Mouse (Mus musculus) limb, embryonic 12.5 days (tissue): ENCODE measurements around the gene Cdc42. TPM values are rescaled to one million over a fixed set of nuclear protein-coding genes. Genes with fewer than 3 reads are reported as not detected.

Source experiments
- ATAC-seq: fragments of 200-750 bp; cut with Nextera tagmentation; 2 replicates; pipeline ENCODE4 v1.8.0; 2017; ENCODE audit warnings: low read depth, moderate TSS enrichment; ENCODE audit not compliant: insufficient number of reproducible peaks, insufficient read depth, low FRiP score, low TSS enrichment
- H3K27ac ChIP-seq: fragments of 300-500 bp; sonication (generic); 2 replicates; pipeline ENCODE4 v1.5.1; 2016; ENCODE audit warnings: mild to moderate bottlenecking, moderate library complexity
- H3K27me3 ChIP-seq: fragments of 300-500 bp; sonication (generic); 2 replicates; pipeline ENCODE4 v1.6.1; 2016; ENCODE audit warnings: mild to moderate bottlenecking, moderate library complexity
- H3K36me3 ChIP-seq: fragments of 300-500 bp; sonication (generic); 2 replicates; pipeline ENCODE4 v1.6.1; 2016; ENCODE audit warnings: mild to moderate bottlenecking, moderate library complexity
- H3K4me1 ChIP-seq: fragments of 300-500 bp; sonication (generic); replicated peaks from 2 replicates; pipeline ENCODE4 v1.6.1; 2016
- H3K4me2 ChIP-seq: fragments of 300-500 bp; sonication (generic); 2 replicates; pipeline ENCODE4 v1.6.1; 2016; ENCODE audit warnings: mild to moderate bottlenecking, moderate library complexity
- H3K4me3 ChIP-seq: fragments of 300-500 bp; sonication (generic); replicated peaks from 2 replicates; pipeline ENCODE4 v1.5.1; 2016; ENCODE audit warnings: mild to moderate bottlenecking
- H3K9ac ChIP-seq: fragments of 300-500 bp; sonication (generic); replicated peaks from 2 replicates; pipeline ENCODE4 v1.6.1; 2016; ENCODE audit warnings: mild to moderate bottlenecking, moderate library complexity
- H3K9me3 ChIP-seq: fragments of 300-500 bp; sonication (generic); 2 replicates; pipeline ENCODE4 v1.6.1; 2016; ENCODE audit warnings: mild to moderate bottlenecking, moderate library complexity
- WGBS: fragments of 180-500 bp; shearing (Covaris S2); methylation state at CpG from one replicate; pipeline ENCODE4 v1.1.7; 2016; 5-methylcytosine and 5-hydroxymethylcytosine counted together
- polyA plus RNA-seq: library from polyadenylated mRNA; unstranded; fragments of >200 nt; fragmentation: Nextera tagmentation; extraction: Ambion mirVana; gene quantifications from 2 replicates; pipeline ENCODE4 v1.2.1, GENCODE M21; 2016

Gene Cdc42
- polyA plus RNA-seq, 1 experiment from 2014 or later = 589 TPM

- Histone ChIP-seq H3K27me3 (peaks cover 92% of the 10 kb centered on the region), H3K9ac (no peak overlapping the region), H3K27ac (no peak overlapping the region), H3K4me1 (peaks cover 21% of the 10 kb centered on the region), H3K4me2 (no peak overlapping the region), H3K36me3 (no peaks in the 10 kb centered on the region), H3K4me3 (no peak overlapping the region), H3K9me3 (no peaks in the 10 kb centered on the region)
- 87% methylated on average over 3 of the region's 3 CpGs for WGBS
- no peak for ATAC-seq
These were observed 76.2 kb downstream of the Cdc42 start for GRCm38 (mm10) chr4:137281273-137281672.

DNA sequence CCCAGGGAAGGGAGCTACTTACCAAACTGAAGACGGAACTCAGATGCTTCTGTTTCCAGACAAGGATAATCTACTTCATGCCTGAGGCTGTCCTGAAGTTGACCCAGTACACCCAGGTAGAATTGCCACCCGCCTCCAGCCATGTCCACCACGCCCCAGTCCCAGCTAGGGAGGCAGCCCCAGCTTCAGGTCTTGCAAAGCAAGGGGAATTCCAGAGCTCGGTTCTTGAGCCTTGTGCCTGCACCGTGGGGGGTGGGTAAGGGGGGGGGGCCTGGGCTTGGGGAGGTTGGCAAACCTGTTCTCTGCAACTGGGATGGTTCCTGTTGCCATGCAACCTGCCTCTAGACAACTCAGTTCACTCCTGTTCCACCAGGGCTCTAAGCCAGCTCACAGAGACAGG is 78.2 kb downstream of the Cdc42 start:
- Histone ChIP-seq H3K36me3 (no peaks in the 10 kb centered on the region), H3K9me3 (no peaks in the 10 kb centered on the region), H3K4me2 (0 out of 2 replicates have a peak overlapping the region, but pooled peaks have one; percentile 13), H3K9ac (no peak overlapping the region), H3K27ac (no peak overlapping the region), H3K4me3 (0 out of 2 replicates have a peak overlapping the region, but pooled peaks have one; percentile 11), H3K27me3 (peaks cover 97% of the 10 kb centered on the region), H3K4me1 (peaks cover 18% of the 10 kb centered on the region)
- 16% methylated on average over 5 of the region's 5 CpGs for WGBS
- no peak for ATAC-seq

DNA sequence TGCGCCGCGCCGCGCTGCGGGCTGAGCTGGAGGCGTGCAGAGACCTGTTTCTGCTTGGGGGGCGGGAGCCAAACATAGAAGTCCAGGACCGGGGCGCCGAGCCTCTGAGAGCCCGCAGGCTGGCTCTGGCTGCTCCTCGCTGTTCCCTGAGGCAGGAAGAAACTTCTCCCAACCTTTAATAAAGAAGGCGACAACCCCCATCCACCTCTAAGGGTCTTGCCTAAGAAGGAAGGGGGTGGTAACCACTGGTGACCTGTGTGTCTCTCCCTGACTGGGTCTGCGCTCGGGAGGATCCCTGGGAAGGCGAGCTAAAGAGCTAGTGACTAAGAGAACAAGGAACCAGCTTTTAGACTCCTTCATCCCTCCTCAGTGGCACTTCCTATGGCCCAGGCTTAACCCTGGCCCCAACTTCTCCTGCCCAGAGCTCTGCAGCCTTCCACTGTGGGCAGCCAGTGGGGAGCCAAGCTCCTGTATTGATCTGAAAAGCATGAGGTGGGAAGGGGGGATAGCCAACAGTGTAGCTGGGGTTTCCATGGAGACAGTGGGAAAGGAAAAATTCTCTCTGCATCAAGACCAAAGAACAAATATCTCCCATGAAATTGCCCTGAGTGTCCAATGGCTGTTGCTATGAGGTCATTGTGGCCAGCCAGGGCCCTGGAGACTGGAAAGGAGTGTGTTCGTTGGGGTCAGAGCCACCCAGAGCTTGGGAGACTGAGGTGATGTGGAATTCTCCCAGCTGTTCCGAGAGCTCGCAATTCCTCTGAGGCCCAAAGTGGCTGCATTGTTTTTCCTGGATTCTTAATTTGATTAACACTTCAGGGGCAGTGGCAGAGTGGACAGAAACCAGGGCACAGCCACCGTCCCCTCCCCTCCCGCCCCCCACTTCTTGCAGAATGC is 79.1 kb downstream of the Cdc42 start:
- peaks cover 97% of the 10 kb centered on the region for H3K27me3 ChIP-seq
- no peak for ATAC-seq
- H3K36me3 ChIP-seq = no peaks in the 10 kb centered on the region
- peak overlapping the region; percentile 60 for H3K9ac ChIP-seq
- H3K4me3 ChIP-seq = peak overlapping the region; percentile 59
- 3% methylated on average over 22 of the region's 22 CpGs for WGBS
- H3K4me1 ChIP-seq = peaks cover 18% of the 10 kb centered on the region
- H3K4me2 ChIP-seq = peak overlapping the region; percentile 93
- no peaks in the 10 kb centered on the region for H3K9me3 ChIP-seq
- H3K27ac ChIP-seq = no peak overlapping the region

GRCm38 (mm10) chr4:137277600-137278143 is 79.8 kb downstream of the Cdc42 start:
- H3K4me1 ChIP-seq = peaks cover 18% of the 10 kb centered on the region
- no peak for ATAC-seq

DNA sequence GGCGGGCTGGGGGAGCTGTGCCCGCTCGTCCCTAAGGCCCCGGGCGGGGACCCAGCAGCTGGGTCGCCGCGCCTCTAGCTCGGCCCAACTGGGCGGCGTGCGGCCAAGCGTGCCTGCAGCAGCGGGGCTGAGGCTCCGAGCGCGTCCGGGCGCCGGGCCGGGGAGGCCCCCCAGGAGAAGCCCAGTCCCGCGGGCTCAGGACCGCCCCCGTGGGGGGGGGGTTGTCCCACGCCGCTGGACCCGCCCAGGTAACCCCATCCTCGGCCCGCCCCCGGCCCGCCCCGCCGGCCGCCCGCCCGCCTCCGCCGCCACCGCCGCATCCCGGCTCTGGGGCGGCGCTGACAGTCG is 80.4 kb downstream of the Cdc42 start, which contains the start of gene Wnt4:
Gene Wnt4, plus strand, starts transcription at position 324 of the 348 bp plus-strand sequence.
- Histone ChIP-seq H3K9ac (peak within 1 kb of the TSS; percentile 63), H3K4me2 (peak within 1 kb of the TSS; percentile 93), H3K4me3 (peak within 1 kb of the TSS; percentile 59), H3K27me3 (peaks cover 88% of the 10 kb centered on the region), H3K27ac (0 out of 2 replicates have a peak within 1 kb of the TSS, but pooled peaks have one; percentile 35), H3K4me1 (peaks cover 15% of the 10 kb centered on the region), H3K36me3 (no peaks in the 10 kb centered on the region), H3K9me3 (no peaks in the 10 kb centered on the region)
- under 1% methylated on average over 25 of the region's 45 CpGs for WGBS
- peak; percentile 63 for ATAC-seq

More at GRCm38 (mm10) chr4:137277600-137278143, 79.8 kb downstream of the Cdc42 start:
- H3K36me3 ChIP-seq = no peaks in the 10 kb centered on the region
- H3K4me2 ChIP-seq = peak overlapping the region; percentile 93
- H3K27ac ChIP-seq = 0 out of 2 replicates have a peak overlapping the region, but pooled peaks have one; percentile 35
- H3K4me3 ChIP-seq = peak overlapping the region; percentile 59
- WGBS = under 1% methylated on average over 51 of the region's 71 CpGs
- peaks cover 93% of the 10 kb centered on the region for H3K27me3 ChIP-seq
- peak overlapping the region; percentile 60 for H3K9ac ChIP-seq
- no peaks in the 10 kb centered on the region for H3K9me3 ChIP-seq

- H3K4me1 ChIP-seq = peaks cover 15% of the 10 kb centered on the region
- H3K27me3 ChIP-seq = peaks cover 82% of the 10 kb centered on the region
- peak; percentile 11; the same call in 1 of the 2 replicates for ATAC-seq
- H3K4me2 ChIP-seq = peak overlapping the region; percentile 93
- no peaks in the 10 kb centered on the region for H3K36me3 ChIP-seq
- H3K27ac ChIP-seq = no peak overlapping the region
- WGBS = 2% methylated on average over 46 of the region's 46 CpGs
- H3K4me3 ChIP-seq = peak overlapping the region; percentile 59
- peak overlapping the region; percentile 63 for H3K9ac ChIP-seq
- no peaks in the 10 kb centered on the region for H3K9me3 ChIP-seq
These were observed 80.9 kb downstream of the Cdc42 start for GRCm38 (mm10) chr4:137276443-137277165.

GRCm38 (mm10) chr4:137274304-137274703 is 83.2 kb downstream of the Cdc42 start:
- H3K36me3 ChIP-seq = no peaks in the 10 kb centered on the region
- no peak overlapping the region for H3K4me2 ChIP-seq
- H3K27me3 ChIP-seq = peaks cover 59% of the 10 kb centered on the region
- H3K9me3 ChIP-seq = no peaks in the 10 kb centered on the region
- WGBS = 33% methylated on average over 6 of the region's 6 CpGs
- peaks cover 15% of the 10 kb centered on the region for H3K4me1 ChIP-seq
- H3K4me3 ChIP-seq = no peak overlapping the region
- no peak overlapping the region for H3K27ac ChIP-seq
- ATAC-seq = no peak
- no peak overlapping the region for H3K9ac ChIP-seq

GRCm38 (mm10) chr4:137271856-137272255 is 85.7 kb downstream of the Cdc42 start:
- ATAC-seq = no peak
- 81% methylated on average over 8 of the region's 8 CpGs for WGBS
- H3K27ac ChIP-seq = no peak overlapping the region
- peaks cover 44% of the 10 kb centered on the region for H3K27me3 ChIP-seq
- H3K9me3 ChIP-seq = no peaks in the 10 kb centered on the region
- no peak overlapping the region for H3K9ac ChIP-seq
- H3K4me2 ChIP-seq = no peak overlapping the region
- no peaks in the 10 kb centered on the region for H3K36me3 ChIP-seq
- no peak overlapping the region for H3K4me3 ChIP-seq
- no peaks in the 10 kb centered on the region; the same call in 1 of the 2 replicates for H3K4me1 ChIP-seq

Other genes starting within 250 kb of the Cdc42 start
- 2.6 and 6.9 TPM in 2 replicates for gene Wnt4, start 80.2 kb downstream of the Cdc42 start, polyA plus RNA-seq
- not detected in 2 replicates for gene Cela3a, start 52.1 kb upstream of the Cdc42 start, polyA plus RNA-seq
- gene Cela3b, start 72.8 kb upstream of the Cdc42 start, polyA plus RNA-seq = not detected in 2 replicates
- gene 1700013G24Rik, start 95.6 kb upstream of the Cdc42 start, polyA plus RNA-seq = not detected in 2 replicates
- gene Hspg2, start 111.0 kb upstream of the Cdc42 start, polyA plus RNA-seq = 14.3 and 18.8 TPM in 2 replicates
- not detected in 2 replicates for gene Ldlrad2, start 216.8 kb upstream of the Cdc42 start, polyA plus RNA-seq
- gene Usp48, start 236.0 kb upstream of the Cdc42 start, polyA plus RNA-seq = 90.7 and 100 TPM in 2 replicates